ENCODE assay signal across 8 mouse cellular contexts in genomic region chr3:125938756-125939109, GRCm38 (mm10). TPM values are rescaled to one million over a fixed set of nuclear protein-coding genes. Genes with fewer than 3 reads are reported as not detected.
DNase-seq lines count a peak whose midpoint lies in the region; ATAC-seq lines count a peak whose summit lies in the region.

No protein-coding gene starts in this region.

- 0% methylated on average over 30 of the region's 37 CpGs for WGBS in limb, embryonic 11.5 days
- 0% methylated on average over 16 of the region's 37 CpGs for WGBS in neural tube, embryonic 13.5 days

- DNase-seq in layer of hippocampus, adult 18-20 months (ENCODE audit: low spot score in 2 of 2): peak; percentile 16 to 49
- no peak for DNase-seq in layer of hippocampus, adult 9-10 months (ENCODE audit: low spot score)
- DNase-seq in embryo, embryonic 10.5 days (ENCODE audit: low spot score): peak; percentile 66
- DNase-seq in limb, embryonic 11.5 days (ENCODE audit: low spot score): peak; percentile 68
- no peak for DNase-seq in adipocyte (ENCODE audit: low spot score)

- H3K9me3 ChIP-seq in limb, embryonic 11.5 days (ENCODE audit: control insufficient read depth, low read length): no peaks in the 10 kb centered on the region
- H3K9me3 ChIP-seq in neural tube, embryonic 13.5 days: no peaks in the 10 kb centered on the region

- no peak overlapping the region for H3K9ac ChIP-seq in limb, embryonic 11.5 days (ENCODE audit: low read length)
- peak overlapping the region; percentile 73; the same call in 1 of the 2 replicates for H3K9ac ChIP-seq in neural tube, embryonic 13.5 days

- no peak overlapping the region for H3K27ac ChIP-seq in limb, embryonic 11.5 days (replicated peaks; ENCODE audit: low read depth, low read length)
- H3K27ac ChIP-seq in neural tube, embryonic 13.5 days (replicated peaks): no peak overlapping the region; the same call in 1 of the 2 replicates

- 0 out of 2 replicates have a peak, but pooled peaks cover 6% of the 10 kb centered on the region for H3K4me1 ChIP-seq in limb, embryonic 11.5 days (ENCODE audit: control insufficient read depth, insufficient read depth, low read length)
- H3K4me1 ChIP-seq in neural tube, embryonic 13.5 days (replicated peaks): peaks cover 14% of the 10 kb centered on the region

- peaks cover 27% of the 10 kb centered on the region for H3K27me3 ChIP-seq in limb, embryonic 11.5 days (ENCODE audit: control insufficient read depth, insufficient read depth, low read length)
- peaks cover 18% of the 10 kb centered on the region for H3K27me3 ChIP-seq in neural tube, embryonic 13.5 days

- peak overlapping the region; percentile 48 for H3K4me3 ChIP-seq in limb, embryonic 11.5 days (ENCODE audit: low read depth, low read length)
- peak overlapping the region; percentile 73 for H3K4me3 ChIP-seq in neural tube, embryonic 13.5 days

- peak; percentile 35 to 44; a peak in 3 of 4 replicates for ATAC-seq in hematopoietic stem cell, adult 5-6 weeks (replicated peaks in 1 of 2; ENCODE audit: insufficient read depth in 1 of 2, low FRiP score in 2 of 2, low TSS enrichment in 1 of 2, low read depth in 1 of 2, poor library complexity in 2 of 2, severe bottlenecking in 2 of 2)
- ATAC-seq in limb, embryonic 11.5 days (ENCODE audit: insufficient number of reproducible peaks, low FRiP score, low TSS enrichment, low read depth): peak; percentile 54; the same call in 1 of the 2 replicates
- ATAC-seq in neural tube, embryonic 13.5 days (ENCODE audit: low read depth): peak; percentile 90
- no peak for ATAC-seq in erythroblast, adult 5-6 weeks (replicated peaks; ENCODE audit: low FRiP score, poor library complexity, severe bottlenecking)

- H3K36me3 ChIP-seq in limb, embryonic 11.5 days (ENCODE audit: control insufficient read depth, insufficient read depth, low read length): no peaks in the 10 kb centered on the region
- no peaks in the 10 kb centered on the region for H3K36me3 ChIP-seq in neural tube, embryonic 13.5 days

- H3K4me2 ChIP-seq in limb, embryonic 11.5 days (ENCODE audit: low read depth, severe bottlenecking): peak overlapping the region; percentile 89
- H3K4me2 ChIP-seq in neural tube, embryonic 13.5 days: peak overlapping the region; percentile 92

RNA-seq across cellular contexts. Expression of gene Ugt8a, which starts 0.3 kb away (rescaled TPM):
- 10 to 100 TPM; 26.5 to 29.6 TPM for total RNA-seq in layer of hippocampus, adult 18-20 months (2021)
- total RNA-seq in hematopoietic stem cell, adult 5-6 weeks (2017): 0.25 and 0.44 TPM in 2 replicates
- polyA plus RNA-seq in limb, embryonic 11.5 days (2014; fragmentation: Nextera tagmentation; extraction: Ambion mirVana): 0.35 and 0.75 TPM in 2 replicates
- 4.9 and 5.5 TPM in 2 replicates for polyA plus RNA-seq in neural tube, embryonic 13.5 days (2015; fragmentation: Nextera tagmentation; extraction: Ambion mirVana)
- 0.77 and 1.7 TPM in 2 replicates for total RNA-seq in erythroblast, adult 5-6 weeks (2015; ENCODE audit: low replicate concordance)
- 0.60 and 0.84 TPM in 2 replicates for total RNA-seq in erythroblast, adult 5-6 weeks (2017; ENCODE audit: low replicate concordance)

Comparison
In these comparisons a context has a peak if more than half of its experiments do, and no peak if none do; other contexts are left out.
1. DNase-seq: peak in layer of hippocampus, adult 18-20 months (2 of 2), embryo, embryonic 10.5 days (single experiment) and limb, embryonic 11.5 days (single experiment); none in layer of hippocampus, adult 9-10 months (single experiment) and adipocyte (single experiment).
2. RNA of gene Ugt8a, which starts 0.3 kb away (total RNA-seq): 26.5 to 29.6 TPM in layer of hippocampus, adult 18-20 months; 0.60 to 1.7 TPM in erythroblast, adult 5-6 weeks and 0.25 to 0.44 TPM in hematopoietic stem cell, adult 5-6 weeks; every median in the first group is over 10 times any median in the second.